Mouse (Mus musculus) CH12.LX (cell line): ENCODE results near the gene Adh1. TPM values are rescaled to one million over a fixed set of nuclear protein-coding genes. Genes with fewer than 3 reads are reported as not detected.
A peak's percentile ranks its signal among the peaks of the same experiment; 100 is the strongest.

Source experiments
- DNase-seq: peaks from one replicate; pipeline ENCODE4 v3.0.0-alpha.2; 2013; ENCODE audit errors: extremely low read depth
- H3K27ac ChIP-seq: 2 replicates; pipeline ENCODE4 v1.5.1; 2012; ENCODE audit warnings: low read depth, mild to moderate bottlenecking, control low read depth, moderate library complexity; ENCODE audit not compliant: insufficient read depth
- H3K27me3 ChIP-seq: replicated peaks from 2 replicates; pipeline ENCODE3; 2012; ENCODE audit warnings: inconsistent platforms
- H3K36me3 ChIP-seq, 2 experiments: replicated peaks in 1 of 2; 2 replicates each; pipeline versions ENCODE3 to v1.6.1; 2012; ENCODE audit warnings: inconsistent platforms in 1 of 2, low read length in 1 of 2, mild to moderate bottlenecking in 1 of 2, mixed read lengths in 1 of 2, moderate library complexity in 1 of 2; ENCODE audit not compliant: control insufficient read depth in 1 of 2, insufficient read depth in 1 of 2
- H3K4me1 ChIP-seq, 2 experiments: 2 replicates each; pipeline ENCODE4 v1.6.1; 2012; ENCODE audit warnings: inconsistent platforms in 1 of 2, moderate library complexity in 1 of 2; ENCODE audit not compliant: insufficient read depth in 2 of 2, control insufficient read depth in 1 of 2
- H3K4me2 ChIP-seq: 2 replicates; pipeline ENCODE4 v1.6.1; 2012; ENCODE audit warnings: low read depth, mild to moderate bottlenecking, control low read depth; ENCODE audit not compliant: poor library complexity, insufficient read depth, severe bottlenecking
- H3K4me3 ChIP-seq, 3 experiments: fragments of 150-350 bp in 1 of 3; sonication (generic) in 1 of 3; replicated peaks in 1 of 3; 2 replicates each; pipeline versions ENCODE3 to v1.5.1; 2011 to 2012; ENCODE audit warnings: low read depth in 2 of 3, low read length in 2 of 3, mild to moderate bottlenecking in 2 of 3, moderate library complexity in 2 of 3, control low read depth in 1 of 3, improper control_type of control experiment in 1 of 3, inconsistent platforms in 1 of 3, mixed read lengths in 1 of 3; ENCODE audit not compliant: poor library complexity in 1 of 3
- H3K79me2 ChIP-seq: replicated peaks from 2 replicates; pipeline ENCODE4 v1.6.1; 2012; ENCODE audit warnings: mild to moderate bottlenecking, moderate library complexity; ENCODE audit not compliant: control insufficient read depth, poor library complexity, insufficient read depth, severe bottlenecking; ENCODE audit errors: extremely low read depth
- H3K9ac ChIP-seq: 2 replicates; pipeline ENCODE4 v1.6.1; 2012; ENCODE audit warnings: low read depth, mild to moderate bottlenecking, control low read depth, moderate library complexity; ENCODE audit not compliant: insufficient read depth
- H3K9me3 ChIP-seq: replicated peaks from 2 replicates; pipeline ENCODE3; 2012; ENCODE audit warnings: low read length, inconsistent platforms, mixed read lengths
- CHD2 ChIP-seq: IDR thresholded peaks from 2 replicates; pipeline ENCODE4 v1.6.1; 2011; ENCODE audit warnings: low read length, improper control_type of control experiment
- E2F4 ChIP-seq: IDR thresholded peaks from 2 replicates; pipeline ENCODE4 v1.6.1; 2011; ENCODE audit warnings: low read depth, low read length, improper control_type of control experiment; ENCODE audit not compliant: insufficient replicate concordance
- GABPA ChIP-seq: IDR thresholded peaks from 2 replicates; pipeline ENCODE4 v1.6.1; 2012; ENCODE audit warnings: low read depth, low read length, improper control_type of control experiment, inconsistent platforms; ENCODE audit not compliant: insufficient replicate concordance
- HCFC1 ChIP-seq: IDR thresholded peaks from 2 replicates; pipeline ENCODE4 v1.6.1; 2012; ENCODE audit warnings: low read depth, mild to moderate bottlenecking, inconsistent platforms, low read length, improper control_type of control experiment
- MAFK ChIP-seq: IDR thresholded peaks from 2 replicates; pipeline ENCODE4 v1.6.1; 2011; ENCODE audit warnings: low read length, improper control_type of control experiment; ENCODE audit not compliant: insufficient replicate concordance
- MAX ChIP-seq: IDR thresholded peaks from 2 replicates; pipeline ENCODE4 v1.6.1; 2011; ENCODE audit warnings: low read length, improper control_type of control experiment
- MAZ ChIP-seq: IDR thresholded peaks from 2 replicates; pipeline ENCODE4 v1.6.1; 2012; ENCODE audit warnings: low read depth, mild to moderate bottlenecking, inconsistent platforms, low read length, improper control_type of control experiment, moderate library complexity
- MEF2A ChIP-seq: IDR thresholded peaks from 2 replicates; pipeline ENCODE4 v1.6.1; 2014; ENCODE audit warnings: low read depth, mild to moderate bottlenecking, inconsistent platforms, low read length, improper control_type of control experiment, borderline replicate concordance
- MYC ChIP-seq: IDR thresholded peaks from 2 replicates; pipeline ENCODE4 v1.6.1; 2011; ENCODE audit warnings: low read depth, mild to moderate bottlenecking, improper control_type of control experiment, low read length
- NELFE ChIP-seq: IDR thresholded peaks from 2 replicates; pipeline ENCODE4 v1.6.1; 2011; ENCODE audit warnings: low read depth, low read length, improper control_type of control experiment
- NRF1 ChIP-seq: IDR thresholded peaks from 2 replicates; pipeline ENCODE4 v1.6.1; 2014; ENCODE audit warnings: low read depth, mild to moderate bottlenecking, inconsistent platforms, low read length, improper control_type of control experiment, moderate library complexity
- PAX5 ChIP-seq: IDR thresholded peaks from 2 replicates; pipeline ENCODE4 v1.6.1; 2012; ENCODE audit warnings: low read length, inconsistent platforms, mixed read lengths
- RAD21 ChIP-seq: IDR thresholded peaks from 2 replicates; pipeline ENCODE4 v1.6.1; 2011; ENCODE audit warnings: low read depth, mild to moderate bottlenecking, low read length, improper control_type of control experiment, moderate library complexity
- SIN3A ChIP-seq: IDR thresholded peaks from 2 replicates; pipeline ENCODE4 v1.6.1; 2012; ENCODE audit warnings: low read length, improper control_type of control experiment, inconsistent platforms
- UBTF ChIP-seq: IDR thresholded peaks from 2 replicates; pipeline ENCODE4 v1.6.1; 2012; ENCODE audit warnings: low read depth, mild to moderate bottlenecking, inconsistent platforms, low read length, improper control_type of control experiment, moderate library complexity
- ZNF384 ChIP-seq: IDR thresholded peaks from 2 replicates; pipeline ENCODE4 v1.6.1; 2012; ENCODE audit warnings: low read depth, low read length, improper control_type of control experiment, inconsistent platforms
- dilution Hi-C: fragments of 300-500 bp; cut with MboI; formaldehyde crosslinking; loops from 2 replicates; pipeline ENCODE4 v1.14.3; 2020; ENCODE audit warnings: low sequenced_read_pairs; ENCODE audit not compliant: extremely low pct_unique_long_range_greater_than_20kb, extremely low pct_ligation_motif_present
- in situ Hi-C: fragments of 300-500 bp; cut with MboI; formaldehyde crosslinking; loops from 3 replicates; pipeline ENCODE4 v1.14.3; 2019; ENCODE audit warnings: low sequenced_read_pairs, low pct_ligation_motif_present, low pct_unique_long_range_greater_than_20kb, mixed read lengths
- polyA plus RNA-seq: library from polyadenylated mRNA; unstranded; fragments of >175 nt; gene quantifications from 2 replicates; pipeline ENCODE4 v1.2.1, GENCODE M21; 2012; ENCODE audit warnings: low read depth; ENCODE audit not compliant: insufficient read length
- total RNA-seq, 2 experiments: library from RNA; depleted of rRNA; stranded (reverse); fragments of 300-350 nt in 1 of 2; fragments of >200 nt in 1 of 2; gene quantifications; 2 replicates each; pipeline ENCODE4 v1.2.3; 2012 to 2014

The Adh1 gene
- total and polyA plus RNA-seq, 3 experiments, result not detected

- H3K9ac ChIP-seq, result no peak overlapping the region
- dilution Hi-C loops, result no loop called here
- no peak overlapping the region for H3K4me3 ChIP-seq
- H3K36me3 ChIP-seq, result no peaks in the 10 kb centered on the region
- DNase-seq, result no peak
- no peak overlapping the region for H3K27ac ChIP-seq
- peak overlapping the region; percentile 13; the same call in 1 of the 2 replicates for H3K4me2 ChIP-seq
- H3K4me1 ChIP-seq, result peaks cover 0 to 9% of the 10 kb centered on the region in 2 experiments; a peak in 1 of 4 replicates
- no peak for TF ChIP-seq NELFE
- no peak for TF ChIP-seq CHD2
- TF ChIP-seq MEF2A, result no peak
- TF ChIP-seq MAX, result no peak
- TF ChIP-seq HCFC1, result no peak
- H3K9me3 ChIP-seq, result no peaks in the 10 kb centered on the region
- no peaks in the 10 kb centered on the region for H3K27me3 ChIP-seq
- no peaks in the 10 kb centered on the region for H3K79me2 ChIP-seq
- in situ Hi-C loops, result no loop called here
Observed at GRCm38 (mm10) chr3:138333910-138334309, 73.1 kb downstream of the Adh1 start.

- DNase-seq, result no peak
Observed at GRCm38 (mm10) chr3:138334320-138334719, 73.5 kb downstream of the Adh1 start.

GRCm38 (mm10) chr3:138335566-138335965 is 74.8 kb downstream of the Adh1 start:
- Histone ChIP-seq H3K4me1 (peaks cover 0 to 9% of the 10 kb centered on the region in 2 experiments; a peak in 1 of 4 replicates), H3K9me3 (no peaks in the 10 kb centered on the region), H3K36me3 (no peaks in the 10 kb centered on the region), H3K27ac (no peak overlapping the region), H3K9ac (no peak overlapping the region), H3K4me2 (no peak overlapping the region), H3K79me2 (no peaks in the 10 kb centered on the region), H3K27me3 (no peaks in the 10 kb centered on the region), H3K4me3 (no peak overlapping the region)
- no peak for TF ChIP-seq HCFC1
- TF ChIP-seq UBTF, result no peak
- TF ChIP-seq RAD21, result no peak
- TF ChIP-seq GABPA, result no peak
- no peak for TF ChIP-seq MYC
- no peak for TF ChIP-seq MAFK
- TF ChIP-seq MAZ, result no peak
- no peak for TF ChIP-seq E2F4
- TF ChIP-seq PAX5, result no peak
- no peak for TF ChIP-seq ZNF384
- no peak for TF ChIP-seq MEF2A
- TF ChIP-seq SIN3A, result no peak
- in situ Hi-C loops, result no loop called here
- dilution Hi-C loops, result no loop called here
- no peak for DNase-seq

More at GRCm38 (mm10) chr3:138334320-138334719, 73.5 kb downstream of the Adh1 start:
- no peaks in the 10 kb centered on the region for H3K79me2 ChIP-seq
- H3K4me2 ChIP-seq, result no peak overlapping the region
- in situ Hi-C loops, result no loop called here
- no peaks in the 10 kb centered on the region for H3K27me3 ChIP-seq
- no peak overlapping the region for H3K9ac ChIP-seq
- no peak overlapping the region for H3K4me3 ChIP-seq
- H3K36me3 ChIP-seq, result no peaks in the 10 kb centered on the region
- no peak overlapping the region for H3K27ac ChIP-seq
- no peaks in the 10 kb centered on the region for H3K9me3 ChIP-seq
- H3K4me1 ChIP-seq, result peaks cover 0 to 9% of the 10 kb centered on the region in 2 experiments; a peak in 1 of 4 replicates
- TF ChIP-seq NELFE, result no peak
- TF ChIP-seq NRF1, result peak; percentile 78
- 0 out of 2 replicates have a peak, but pooled peaks have one; percentile 38 for TF ChIP-seq MAX
- dilution Hi-C loops, result no loop called here
